Mouse (Mus musculus): Measurements from ENCODE around the gene Ak2. TPM values are rescaled to one million over a fixed set of nuclear protein-coding genes. Genes with fewer than 3 reads are reported as not detected.

Ak2 gene
- 10 to 100 TPM; 27.4 to 36.0 TPM for total RNA-seq (2021)
- long read RNA-seq, experiment 1, transcript Ak2-201 (6 exons, 986 nt): major isoform, 49 of 61 reads
- long read RNA-seq, experiment 1, partial matches to known transcripts: 5 of 61 reads
- long read RNA-seq, experiment 1, other reads (novel, unspliced or antisense): 4 of 61 reads
- long read RNA-seq, experiment 2, transcript Ak2-202 (7 exons, 1,781 nt): minor isoform, 7 of 43 reads
- long read RNA-seq, experiment 2, transcript Ak2-201 (6 exons, 986 nt): major isoform, 32 of 43 reads
- long read RNA-seq, experiment 2, partial matches to known transcripts: 0 of 43 reads
- long read RNA-seq, experiment 2, other reads (novel, unspliced or antisense): 4 of 43 reads

GRCm38 (mm10) chr4:128991500-128992008 is at the start of gene Ak2:
Gene Ak2, plus strand, starts transcription at chr4:128991958.
- DNase-seq: no peak

DNA sequence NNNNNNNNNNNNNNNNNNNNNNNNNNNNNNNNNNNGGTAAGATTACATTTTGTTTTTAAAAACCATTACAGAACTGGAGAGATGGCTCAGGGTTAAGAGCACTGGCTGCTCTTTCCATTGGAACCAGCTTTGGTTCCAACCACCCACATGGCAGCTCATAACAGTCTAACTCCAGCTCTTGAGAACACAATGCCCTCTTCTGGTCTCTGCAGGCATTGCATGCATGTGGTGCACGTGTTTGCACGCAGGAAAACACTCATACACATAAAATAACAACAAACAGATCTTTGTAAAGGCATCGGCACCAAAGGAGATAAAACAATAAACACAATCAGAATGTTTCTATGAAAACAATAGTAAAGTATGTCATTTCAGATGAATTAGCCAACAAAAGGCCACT is 49.4 kb upstream of the Ak2 start:
- no peak for DNase-seq

DNA sequence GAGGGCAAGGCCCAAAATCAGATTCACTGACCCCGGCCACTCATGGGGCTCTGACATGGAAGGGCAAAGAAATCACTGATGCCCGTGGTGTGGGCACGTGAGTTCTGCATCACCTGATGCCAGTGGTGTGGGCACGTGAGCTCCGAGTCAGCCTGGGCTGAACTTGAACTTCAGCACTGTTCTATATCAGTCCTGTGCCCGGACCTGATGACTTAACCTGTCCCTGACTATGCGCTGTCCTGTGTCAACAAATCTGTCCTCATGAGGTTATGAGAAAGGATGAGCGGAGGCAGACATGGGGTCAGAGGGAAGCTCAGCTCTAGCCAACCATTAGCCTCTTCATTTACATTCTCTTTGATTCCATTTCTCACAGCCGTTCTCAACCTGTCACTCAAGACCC is 45.0 kb upstream of the Ak2 start:
- no peak for DNase-seq

- DNase-seq: no peak
These were observed 44.3 kb upstream of the Ak2 start for GRCm38 (mm10) chr4:128947326-128947933.

DNA sequence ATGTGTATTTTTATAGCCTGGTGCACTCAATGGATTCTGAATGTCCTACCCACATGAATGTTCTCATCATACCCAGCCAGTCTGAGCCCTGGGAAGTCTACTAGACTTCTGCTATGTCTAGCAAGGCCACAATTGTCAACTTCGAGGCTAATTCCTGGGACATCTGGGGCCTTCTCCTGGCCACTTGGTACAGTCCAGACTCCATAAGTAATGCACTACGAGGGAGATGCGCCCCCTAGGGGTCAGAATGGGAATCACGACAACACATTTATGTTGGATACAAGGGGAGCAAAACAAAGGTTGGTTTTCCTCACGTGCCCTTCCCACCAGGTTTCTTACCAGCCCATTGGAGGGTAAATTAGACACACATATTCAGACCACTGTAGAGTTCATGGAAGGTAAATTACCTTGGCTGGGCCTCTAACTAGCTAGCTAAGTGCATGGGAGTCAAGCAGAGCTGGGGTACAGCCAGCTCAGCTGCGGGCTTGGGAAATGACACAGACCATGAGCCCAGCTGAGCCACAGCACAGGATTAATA is 43.6 kb upstream of the Ak2 start:
- no peak for DNase-seq

DNA sequence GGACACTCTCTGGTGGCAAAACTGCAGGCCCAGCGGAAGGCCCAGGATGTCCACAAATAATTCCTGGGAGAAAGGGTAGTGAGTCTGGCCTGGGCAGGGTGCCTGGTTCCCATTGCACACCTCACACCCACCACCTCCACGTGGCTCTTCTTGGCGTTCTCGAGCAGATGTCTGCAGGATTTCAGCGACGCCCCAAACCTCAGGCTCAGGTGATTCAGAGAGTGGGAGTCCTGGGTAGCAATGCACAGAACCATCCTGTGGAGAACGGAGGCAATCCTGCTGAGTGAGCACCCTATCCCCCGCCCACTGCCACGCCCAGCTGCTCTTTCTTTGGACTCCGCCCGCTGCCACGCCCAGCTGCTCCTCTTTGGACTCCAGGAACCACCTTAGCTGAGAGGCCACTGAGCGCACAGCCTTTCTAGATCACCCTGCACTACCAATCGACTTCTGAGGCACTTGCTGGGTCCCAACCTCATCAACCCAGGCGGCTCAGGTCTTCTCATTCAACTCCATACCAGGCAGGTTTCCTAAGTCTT is 42.2 kb upstream of the Ak2 start:
- DNase-seq: no peak

DNA sequence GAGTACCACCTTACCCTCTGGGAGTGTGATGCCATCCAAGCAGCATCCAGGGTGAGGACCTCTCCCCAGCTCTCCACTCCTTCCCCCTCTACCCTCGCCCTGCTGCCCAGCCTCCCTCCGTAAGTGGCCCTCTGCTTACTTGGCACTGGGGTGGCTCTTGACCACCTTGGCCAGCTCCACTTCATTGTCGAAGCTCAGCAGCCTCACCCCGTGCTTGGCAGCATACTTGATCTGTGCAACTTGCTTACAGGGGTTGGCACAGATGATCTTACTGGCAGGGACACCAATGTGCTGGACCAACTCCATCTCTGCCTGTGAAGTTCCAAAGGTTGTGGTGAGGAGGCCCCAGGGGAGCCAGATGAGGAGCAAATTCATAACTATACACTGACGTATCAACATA is 41.3 kb upstream of the Ak2 start:
- DNase-seq: no peak

- no peak for DNase-seq
These were observed 37.9 kb upstream of the Ak2 start for GRCm38 (mm10) chr4:128953851-128954250.

GRCm38 (mm10) chr4:128957155-128957911 is 34.4 kb upstream of the Ak2 start:
- no peak for DNase-seq

- no peak for DNase-seq
These were observed 33.6 kb upstream of the Ak2 start for GRCm38 (mm10) chr4:128958156-128958555.

- DNase-seq: no peak
These were observed 32.9 kb upstream of the Ak2 start for GRCm38 (mm10) chr4:128958849-128959248.

DNA sequence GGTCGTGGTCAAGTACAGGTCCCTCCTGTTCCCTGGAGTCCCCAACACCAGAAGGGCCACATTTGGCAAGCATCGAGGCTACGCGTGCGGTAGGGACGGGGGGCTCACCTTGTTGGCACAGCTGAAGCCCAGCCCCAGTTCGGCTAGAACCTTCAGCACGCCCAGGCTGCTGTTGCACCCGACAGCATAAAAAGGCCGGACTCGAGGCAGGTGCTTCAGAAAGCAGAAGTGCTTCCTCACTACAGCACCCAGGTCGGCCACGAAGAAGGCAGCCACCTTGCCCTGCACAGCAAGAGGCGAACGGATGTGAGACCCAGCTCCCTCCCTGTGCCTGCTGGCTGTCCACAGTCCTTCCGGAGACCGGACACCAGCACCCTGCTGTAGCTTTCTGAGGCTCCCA is 32.1 kb upstream of the Ak2 start:
- DNase-seq: no peak

DNA sequence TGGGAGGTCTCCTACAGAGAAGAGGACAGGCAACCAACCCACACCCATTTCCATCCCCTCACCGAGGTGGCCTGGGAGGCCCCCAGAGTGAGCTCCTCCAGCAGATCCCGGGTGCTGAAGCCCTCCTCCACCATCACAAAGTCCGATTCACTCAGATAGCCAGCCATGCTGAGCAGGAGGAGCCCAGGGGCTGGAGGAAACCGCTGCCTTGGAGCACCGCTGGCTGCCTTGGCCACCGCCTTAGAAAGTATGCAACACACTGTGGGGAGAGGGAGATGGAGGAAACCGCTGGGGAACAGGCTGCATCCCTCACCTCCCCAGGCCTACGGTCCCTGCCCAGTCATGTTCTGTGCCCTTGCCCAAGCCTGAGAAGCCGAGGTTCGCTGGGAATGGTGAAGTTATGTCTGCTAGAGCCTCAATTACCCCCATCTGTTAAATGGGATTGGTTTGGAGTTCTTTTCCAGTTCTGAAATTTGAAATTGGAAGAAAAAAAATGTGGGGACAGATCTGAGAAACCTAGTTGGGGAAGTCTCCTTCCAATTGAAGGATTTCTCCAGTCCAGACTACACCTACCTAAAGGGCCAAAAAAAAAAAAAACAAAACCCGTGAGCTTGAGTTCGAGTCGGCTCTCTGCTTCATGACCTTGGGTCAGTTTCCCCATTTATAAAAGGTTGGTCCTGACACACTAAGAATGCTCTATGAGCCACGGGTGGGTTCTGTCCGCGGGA is 30.3 kb upstream of the Ak2 start:
- DNase-seq: no peak

DNA sequence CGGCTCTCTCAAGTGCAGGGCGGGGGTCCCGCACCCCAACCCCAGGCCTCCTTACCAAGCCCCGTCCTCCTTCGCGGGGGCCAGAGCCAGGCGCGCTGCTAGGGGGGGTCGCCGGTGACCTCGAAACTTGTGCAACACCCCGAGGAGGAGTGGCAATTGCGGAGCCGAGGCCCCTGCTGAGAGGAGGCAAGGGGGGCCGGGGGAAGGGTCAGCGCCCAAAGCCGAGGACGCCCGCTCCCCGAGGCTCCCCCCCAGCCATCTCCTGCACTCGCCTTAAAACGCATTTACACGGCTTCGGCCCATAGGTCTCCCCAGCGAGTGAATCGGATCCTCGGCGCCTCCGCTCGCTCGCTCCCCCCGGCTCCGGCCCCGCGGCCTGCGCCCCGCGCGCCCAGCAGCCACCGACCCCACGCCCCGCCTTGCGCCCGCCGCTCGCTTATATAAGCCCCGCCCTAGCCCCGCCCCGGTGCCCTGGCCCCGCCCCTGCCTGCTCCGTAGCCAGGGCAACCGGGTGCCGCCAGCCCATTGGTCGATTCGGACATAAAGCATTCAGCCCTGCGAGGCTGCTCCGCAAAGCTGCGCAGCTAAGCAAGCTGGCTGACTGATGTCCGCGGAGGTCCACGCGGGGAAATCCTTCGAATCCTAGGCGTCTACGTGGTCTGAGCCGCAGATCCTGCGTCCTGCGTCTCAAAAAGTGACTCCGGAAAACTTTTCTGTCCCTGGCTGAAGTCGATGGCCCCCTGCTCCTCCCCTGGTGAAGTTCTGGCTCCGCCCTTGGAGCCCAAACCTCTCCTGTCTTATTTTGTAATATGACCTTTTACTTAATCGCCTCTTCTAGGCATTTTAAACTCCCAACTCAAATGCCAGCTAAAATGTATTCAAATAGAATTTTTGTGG is 29.5 kb upstream of the Ak2 start, which contains the start of gene Azin2:
Azin2 (minus strand) TSS at position 414 of the 897 bp plus-strand sequence.
- peak; percentile 92 for DNase-seq

DNA sequence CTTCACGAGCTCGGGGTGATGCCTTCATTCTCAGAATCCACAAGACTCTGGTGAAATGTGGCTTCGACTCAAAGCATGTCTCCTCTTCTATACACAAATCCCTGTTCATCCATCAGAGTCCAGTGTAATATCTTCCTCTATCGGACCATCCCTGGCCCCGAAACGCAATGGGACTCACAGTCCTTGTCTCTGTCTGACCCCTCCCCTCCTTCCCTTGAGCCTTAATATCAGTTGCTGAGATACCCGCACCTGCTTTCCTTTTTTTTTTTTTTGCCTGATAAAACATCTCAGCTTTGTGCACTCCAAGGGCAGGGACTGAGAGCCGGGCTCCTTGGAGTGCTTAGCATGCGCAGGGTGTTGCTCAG is 28.9 kb upstream of the Ak2 start:
- DNase-seq: no peak

DNA sequence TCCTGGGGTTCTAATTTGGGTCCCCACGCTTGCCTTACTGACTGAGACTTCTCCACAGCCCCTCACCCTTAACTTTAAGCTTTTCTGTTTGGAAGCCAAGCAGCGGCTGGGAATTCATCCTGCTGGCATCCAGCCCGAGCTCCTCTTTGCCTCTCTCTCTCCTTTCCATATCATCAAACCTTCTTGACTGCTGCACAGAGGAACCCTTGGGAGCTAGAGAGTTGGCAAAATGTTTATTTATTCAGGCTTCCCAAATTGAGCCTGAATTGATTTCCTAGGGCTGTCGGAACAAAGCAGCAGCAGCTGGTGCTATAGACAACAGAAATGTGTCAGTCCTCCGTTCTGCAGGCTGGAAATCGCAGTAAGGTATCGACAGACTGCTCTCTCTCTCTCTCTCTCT is 25.0 kb upstream of the Ak2 start:
- DNase-seq: no peak

GRCm38 (mm10) chr4:128969081-128969480 is 22.7 kb upstream of the Ak2 start:
- no peak for DNase-seq

DNA sequence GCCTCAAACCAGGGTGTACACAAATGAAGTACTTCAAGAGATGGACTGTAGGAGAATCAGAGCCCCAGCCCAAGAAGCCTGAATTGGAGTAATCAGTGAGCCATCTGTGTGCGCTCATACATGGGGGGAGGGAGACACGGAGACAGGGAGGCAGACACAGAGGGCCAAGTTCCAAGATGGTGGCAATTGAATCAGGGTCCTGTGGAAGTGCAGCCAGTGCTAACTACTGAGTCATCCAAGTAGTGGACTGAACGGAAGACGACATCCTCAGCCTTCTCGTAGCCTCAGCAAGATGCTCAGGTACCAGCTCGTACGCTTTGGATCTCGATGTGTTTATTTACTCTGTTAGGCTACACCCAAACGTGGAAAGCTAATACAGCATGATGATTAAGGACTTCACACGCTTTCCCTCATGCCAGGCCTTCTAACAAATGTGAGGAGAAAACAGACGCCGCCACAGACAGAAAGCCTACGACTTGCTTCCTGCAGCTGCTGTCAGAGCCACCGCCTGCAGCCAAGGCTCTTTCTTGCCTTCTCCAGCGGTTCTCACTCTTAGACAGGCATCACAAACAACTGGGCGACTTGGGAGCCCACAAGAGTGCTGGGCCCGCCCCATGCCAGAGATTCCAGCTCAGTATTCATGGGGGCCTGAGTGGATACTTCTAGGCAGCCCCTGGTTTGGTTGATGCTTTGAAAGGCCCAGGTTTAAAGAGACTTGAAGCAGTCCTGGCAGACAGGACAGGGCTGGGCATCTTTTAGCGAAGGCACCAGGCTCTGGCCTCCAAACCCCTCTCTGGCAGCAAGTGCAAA is 21.9 kb upstream of the Ak2 start:
- DNase-seq: no peak

- no peak for DNase-seq
These were observed 21.3 kb upstream of the Ak2 start for GRCm38 (mm10) chr4:128970417-128970807.
